Comparison of ENCODE assay signal across 11 mouse cellular contexts in the genomic region with DNA sequence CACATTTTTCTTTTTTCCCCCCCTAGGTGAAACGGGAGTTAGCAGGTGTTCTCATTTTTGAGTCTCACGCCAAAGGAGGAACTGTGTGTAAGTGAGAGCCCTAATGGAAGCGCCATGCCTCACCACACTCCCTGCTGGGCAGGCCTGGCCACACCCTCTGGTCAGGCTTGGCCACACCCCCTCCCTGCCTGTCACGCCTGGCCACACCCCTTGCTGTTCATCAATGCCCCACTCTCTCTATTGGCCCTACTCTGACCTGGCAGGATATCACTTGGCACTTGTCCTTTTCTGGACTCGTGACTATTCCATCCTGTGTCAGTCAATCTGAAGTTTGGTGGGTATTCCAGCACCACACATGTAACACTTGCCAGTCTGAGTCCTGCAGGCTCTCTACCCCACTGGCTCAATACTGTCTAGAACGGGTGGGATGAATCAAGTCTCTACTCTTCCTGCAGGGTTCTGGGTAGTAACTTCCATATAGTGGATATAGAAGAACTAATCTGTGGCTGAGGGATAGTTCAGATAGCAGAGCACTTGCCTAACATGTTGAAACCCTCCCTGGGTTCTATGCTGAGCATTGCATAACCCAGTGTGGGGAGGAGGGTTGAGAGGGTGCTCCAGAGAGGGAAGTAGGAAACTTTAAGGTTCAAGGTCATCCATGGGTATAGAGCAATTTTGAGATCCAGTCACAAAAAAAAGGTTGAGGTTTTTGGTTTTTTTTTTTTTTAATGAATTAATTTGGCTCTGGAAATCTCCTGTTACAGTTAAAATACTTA.
DNase-seq lines count a peak whose midpoint lies in the region; ATAC-seq lines count a peak whose summit lies in the region.
"Had no signal": no experiment of that assay in that cellular context is flagged by ENCODE, and none has a peak within 500 bp of the region (broad histone marks: within the 10 kb centered on the region; RNA-seq: fewer than 3 reads in every experiment).

No protein-coding gene starts in this region.

- peak; percentile 29 to 41 for DNase-seq in lung, adult 18-20 months
- no peak for DNase-seq in lung, postnatal 14 days
- DNase-seq in adrenal gland, postnatal 10 days = peak; percentile 65
- peak; percentile 50 to 74 for DNase-seq in spleen, postnatal 4 days (ENCODE audit: low spot score in 2 of 2)
- DNase-seq in forebrain, embryonic 11.5 days (ENCODE audit: low spot score) = no peak
- no peak for DNase-seq in cerebellum, adult 11-12 months
- DNase-seq in retina, embryonic 14.5 days (ENCODE audit: low spot score) = no peak

- H3K4me1 ChIP-seq in liver, embryonic 16.5 days (ENCODE audit: control insufficient read depth, low read depth, low read length) = peaks cover 5% of the 10 kb centered on the region
- no peaks in the 10 kb centered on the region; the same call in 1 of the 2 replicates for H3K4me1 ChIP-seq in forebrain, embryonic 11.5 days (replicated peaks; ENCODE audit: control insufficient read depth, insufficient read depth, low read length)
- H3K4me1 ChIP-seq: intestine, embryonic 15.5 days had no signal

- WGBS in liver, embryonic 16.5 days (ENCODE audit: insufficient replicate concordance) = 22% methylated on average over 6 of the region's 6 CpGs
- WGBS in forebrain, embryonic 11.5 days = 70% methylated on average over 6 of the region's 6 CpGs

- H3K9me3 ChIP-seq in liver, embryonic 16.5 days (replicated peaks; ENCODE audit: control insufficient read depth, low read length) = no peaks in the 10 kb centered on the region
- H3K9me3 ChIP-seq in forebrain, embryonic 11.5 days (ENCODE audit: control insufficient read depth, low read length) = no peaks in the 10 kb centered on the region
- H3K9me3 ChIP-seq: intestine, embryonic 15.5 days had no signal

- H3K4me3 ChIP-seq in liver, embryonic 16.5 days (ENCODE audit: low read depth, low read length) = no peak overlapping the region
- no peak overlapping the region for H3K4me3 ChIP-seq in forebrain, embryonic 11.5 days (ENCODE audit: low read depth, low read length)
- H3K4me3 ChIP-seq: erythroblast, embryonic 14.5 days; intestine, embryonic 15.5 days had no signal

- no peak overlapping the region for H3K4me2 ChIP-seq in liver, embryonic 16.5 days (ENCODE audit: low read depth, low read length)
- no peak overlapping the region for H3K4me2 ChIP-seq in forebrain, embryonic 11.5 days (ENCODE audit: low read depth, low read length, severe bottlenecking)
- H3K4me2 ChIP-seq: intestine, embryonic 15.5 days had no signal

- peak; percentile 77 for ATAC-seq in liver, embryonic 16.5 days (ENCODE audit: low read depth)
- ATAC-seq in forebrain, embryonic 11.5 days (replicated peaks; ENCODE audit: low FRiP score) = no peak
- ATAC-seq: intestine, embryonic 15.5 days; midbrain, embryonic 16.5 days had no signal

- H3K9ac ChIP-seq in liver, embryonic 16.5 days (ENCODE audit: low read depth, low read length) = no peak overlapping the region
- H3K9ac ChIP-seq in forebrain, embryonic 11.5 days (ENCODE audit: low read length) = no peak overlapping the region
- H3K9ac ChIP-seq: intestine, embryonic 15.5 days had no signal

- H3K27me3 ChIP-seq in liver, embryonic 16.5 days (ENCODE audit: control insufficient read depth, insufficient read depth, low read depth, low read length) = no peaks in the 10 kb centered on the region
- no peaks in the 10 kb centered on the region for H3K27me3 ChIP-seq in forebrain, embryonic 11.5 days (ENCODE audit: control insufficient read depth, insufficient read depth, low read length)
- H3K27me3 ChIP-seq: intestine, embryonic 15.5 days had no signal

- H3K27ac ChIP-seq in liver, embryonic 16.5 days (ENCODE audit: low read length) = peak overlapping the region; percentile 62
- H3K27ac ChIP-seq in forebrain, embryonic 11.5 days (ENCODE audit: low read depth, low read length) = no peak overlapping the region
- H3K27ac ChIP-seq: intestine, embryonic 15.5 days had no signal

- peaks cover 4% of the 10 kb centered on the region for H3K36me3 ChIP-seq in liver, embryonic 16.5 days (ENCODE audit: control insufficient read depth, insufficient read depth)
- no peaks in the 10 kb centered on the region for H3K36me3 ChIP-seq in forebrain, embryonic 11.5 days (ENCODE audit: control insufficient read depth, insufficient read depth, low read length)
- H3K36me3 ChIP-seq: intestine, embryonic 15.5 days had no signal

Comparison
In these comparisons a context has a peak if more than half of its experiments do, and no peak if none do; other contexts are left out.
1. DNase-seq: peak in lung, adult 18-20 months (2 of 2), adrenal gland, postnatal 10 days (single experiment) and spleen, postnatal 4 days (2 of 2); none in lung, postnatal 14 days (single experiment), forebrain, embryonic 11.5 days (single experiment), cerebellum, adult 11-12 months (single experiment) and retina, embryonic 14.5 days (single experiment).